Mouse (Mus musculus): ENCODE measurements at regions not wholly inside any gene's neighbourhood (a gene's known extent, or its start where the extent isn't known, plus 50 kb on each side); places are given as distances from the start of the nearest gene placed in this dataset.

- H3K79me2 ChIP-seq (replicated peaks; ENCODE audit: control insufficient read depth, extremely low read depth, insufficient read depth, poor library complexity, severe bottlenecking): no peaks in the 10 kb centered on the region
- H3K4me1 ChIP-seq (ENCODE audit: control insufficient read depth in 1 of 2, insufficient read depth in 2 of 2): no peaks in the 10 kb centered on the region
- H3K27ac ChIP-seq (ENCODE audit: insufficient read depth, low read depth): no peak overlapping the region
- no peaks in the 10 kb centered on the region for H3K36me3 ChIP-seq (replicated peaks in 1 of 2; ENCODE audit: control insufficient read depth in 1 of 2, insufficient read depth in 1 of 2, low read length in 1 of 2)
- H3K4me2 ChIP-seq (ENCODE audit: insufficient read depth, low read depth, poor library complexity, severe bottlenecking): no peak overlapping the region
- dilution Hi-C loops (cut with MboI; ENCODE audit: extremely low pct_ligation_motif_present, extremely low pct_unique_long_range_greater_than_20kb, low sequenced_read_pairs): no loop called here
- no peaks in the 10 kb centered on the region for H3K27me3 ChIP-seq (replicated peaks)
- in situ Hi-C loops (cut with MboI; ENCODE audit: low pct_ligation_motif_present, low pct_unique_long_range_greater_than_20kb, low sequenced_read_pairs): no loop called here
- H3K9ac ChIP-seq (ENCODE audit: insufficient read depth, low read depth): no peak overlapping the region
- H3K4me3 ChIP-seq (replicated peaks in 1 of 3; ENCODE audit: low read depth in 2 of 3, low read length in 2 of 3, poor library complexity in 1 of 3): no peak overlapping the region
- TF ChIP-seq USF2 (conservative IDR thresholded peaks at IDR 0.05; ENCODE audit: low read depth, low read length): no peak
- TF ChIP-seq USF1 (IDR thresholded peaks at IDR 0.05; ENCODE audit: low read depth, low read length): no peak
- TF ChIP-seq HCFC1 (IDR thresholded peaks at IDR 0.05; ENCODE audit: low read depth, low read length): no peak
- TF ChIP-seq IRF4 (IDR thresholded peaks at IDR 0.05; ENCODE audit: low read depth, low read length): no peak
- no peak for TF ChIP-seq ZC3H11A (IDR thresholded peaks at IDR 0.05; ENCODE audit: low read depth, low read length)
- TF ChIP-seq POLR2AphosphoS2 (IDR thresholded peaks at IDR 0.05; ENCODE audit: low read depth, low read length): no peak
- no peak for TF ChIP-seq JUN (IDR thresholded peaks at IDR 0.05; ENCODE audit: insufficient read depth, low read depth, low read length)
- no peak for TF ChIP-seq RCOR1 (conservative IDR thresholded peaks at IDR 0.05; ENCODE audit: low read depth, low read length)
- TF ChIP-seq CHD2 (IDR thresholded peaks at IDR 0.05; ENCODE audit: low read length): no peak
- TF ChIP-seq E2F4 (IDR thresholded peaks at IDR 0.05; ENCODE audit: insufficient replicate concordance, low read depth, low read length): no peak
- no peak for TF ChIP-seq TBP (conservative IDR thresholded peaks at IDR 0.05; ENCODE audit: low read depth, low read length)
- H3K9me3 ChIP-seq (replicated peaks; ENCODE audit: low read length): peaks cover 13% of the 10 kb centered on the region
- no peak for DNase-seq (ENCODE audit: extremely low read depth)
Measured at GRCm38 (mm10) chr5:75756168-75756567, 181.5 kb downstream of the Kit start.

- Histone ChIP-seq H3K27ac (ENCODE audit: insufficient read depth, low read depth) (no peak overlapping the region), H3K9ac (ENCODE audit: insufficient read depth, low read depth) (no peak overlapping the region), H3K79me2 (replicated peaks; ENCODE audit: control insufficient read depth, extremely low read depth, insufficient read depth, poor library complexity, severe bottlenecking) (no peaks in the 10 kb centered on the region), H3K36me3 (replicated peaks in 1 of 2; ENCODE audit: control insufficient read depth in 1 of 2, insufficient read depth in 1 of 2, low read length in 1 of 2) (no peaks in the 10 kb centered on the region), H3K9me3 (replicated peaks; ENCODE audit: low read length) (peaks cover 13% of the 10 kb centered on the region), H3K4me1 (ENCODE audit: control insufficient read depth in 1 of 2, insufficient read depth in 2 of 2) (no peaks in the 10 kb centered on the region), H3K27me3 (replicated peaks) (no peaks in the 10 kb centered on the region), H3K4me2 (ENCODE audit: insufficient read depth, low read depth, poor library complexity, severe bottlenecking) (no peak overlapping the region), H3K4me3 (replicated peaks in 1 of 3; ENCODE audit: low read depth in 2 of 3, low read length in 2 of 3, poor library complexity in 1 of 3) (no peak overlapping the region)
- TF ChIP-seq SMC3 (IDR thresholded peaks at IDR 0.05; ENCODE audit: low read depth, low read length) (no peak), HCFC1 (IDR thresholded peaks at IDR 0.05; ENCODE audit: low read depth, low read length) (no peak)
- dilution Hi-C loops (cut with MboI; ENCODE audit: extremely low pct_ligation_motif_present, extremely low pct_unique_long_range_greater_than_20kb, low sequenced_read_pairs) (no loop called here), in situ Hi-C loops (cut with MboI; ENCODE audit: low pct_ligation_motif_present, low pct_unique_long_range_greater_than_20kb, low sequenced_read_pairs) (no loop called here)
- no peak for DNase-seq (ENCODE audit: extremely low read depth)
Measured at GRCm38 (mm10) chr5:75754356-75754755, 179.6 kb downstream of the Kit start.

- H3K27me3 ChIP-seq (replicated peaks): no peaks in the 10 kb centered on the region
- no peaks in the 10 kb centered on the region for H3K36me3 ChIP-seq (replicated peaks in 1 of 2; ENCODE audit: control insufficient read depth in 1 of 2, insufficient read depth in 1 of 2, low read length in 1 of 2)
- no peak overlapping the region for H3K4me2 ChIP-seq (ENCODE audit: insufficient read depth, low read depth, poor library complexity, severe bottlenecking)
- TF ChIP-seq GABPA (IDR thresholded peaks at IDR 0.05; ENCODE audit: insufficient replicate concordance, low read depth, low read length) (no peak), SMC3 (IDR thresholded peaks at IDR 0.05; ENCODE audit: low read depth, low read length) (no peak), SIN3A (IDR thresholded peaks at IDR 0.05; ENCODE audit: low read length) (no peak)
- dilution Hi-C loops (cut with MboI; ENCODE audit: extremely low pct_ligation_motif_present, extremely low pct_unique_long_range_greater_than_20kb, low sequenced_read_pairs) (no loop called here), in situ Hi-C loops (cut with MboI; ENCODE audit: low pct_ligation_motif_present, low pct_unique_long_range_greater_than_20kb, low sequenced_read_pairs) (no loop called here)
- H3K79me2 ChIP-seq (replicated peaks; ENCODE audit: control insufficient read depth, extremely low read depth, insufficient read depth, poor library complexity, severe bottlenecking): no peaks in the 10 kb centered on the region
- no peaks in the 10 kb centered on the region for H3K9me3 ChIP-seq (replicated peaks; ENCODE audit: low read length)
- DNase-seq (ENCODE audit: extremely low read depth): no peak
- no peak overlapping the region for H3K27ac ChIP-seq (ENCODE audit: insufficient read depth, low read depth)
- H3K4me3 ChIP-seq (replicated peaks in 1 of 3; ENCODE audit: low read depth in 2 of 3, low read length in 2 of 3, poor library complexity in 1 of 3): no peak overlapping the region
- no peak overlapping the region for H3K9ac ChIP-seq (ENCODE audit: insufficient read depth, low read depth)
- H3K4me1 ChIP-seq (ENCODE audit: control insufficient read depth in 1 of 2, insufficient read depth in 2 of 2): no peaks in the 10 kb centered on the region
Measured at GRCm38 (mm10) chr5:75745311-75745710, 170.6 kb downstream of the Kit start.

All from CH12.LX (cell line).